Mouse (Mus musculus) pancreas, adult 10 weeks (tissue): ENCODE data around the gene Sh3rf1. TPM values are rescaled to one million over a fixed set of nuclear protein-coding genes. Genes with fewer than 3 reads are reported as not detected.

ENCODE experiments used
- polyA plus RNA-seq: library from polyadenylated mRNA; stranded (reverse); fragments of 350-450 nt; fragmentation: Illumina TruSeq; extraction: RNeasy Lipid Tissue Mini Kit (QIAGEN cat#74804); gene quantifications from one replicate; pipeline ENCODE4 v1.2.3, GENCODE M21; 2015; ENCODE audit warnings: low read depth, low replicate concordance; ENCODE audit not compliant: insufficient read depth

Sh3rf1 gene
- 1.7 TPM for polyA plus RNA-seq

GRCm38 (mm10) chr8:61223729-61224379 is at the start of gene Sh3rf1:
Gene Sh3rf1 (plus strand): TSS chr8:61223872.

Other genes with a start within 250 kb of the Sh3rf1 start
- 10.1 TPM for gene Clcn3, start 240.6 kb upstream of the Sh3rf1 start, polyA plus RNA-seq
- 2.4 TPM for gene Nek1, start 230.7 kb upstream of the Sh3rf1 start, polyA plus RNA-seq